Mouse (Mus musculus) left cerebral cortex, postnatal 25 days (tissue): ENCODE results near the gene Csrp3. TPM values are rescaled to one million over a fixed set of nuclear protein-coding genes. Genes with fewer than 3 reads are reported as not detected.

Source experiments
- DNase-seq, 2 experiments: peaks; one replicate each; pipeline ENCODE4 v3.0.0; 2022; ENCODE audit warnings: low spot score in 2 of 2, mixed read lengths in 1 of 2
- intact Hi-C: fragments of 180-260 bp; cut with DNase I; formaldehyde crosslinking; loops from one replicate; pipeline ENCODE4 v1.15.1; 2025
- total RNA-seq, 2 experiments: library from RNA; stranded (reverse); gene quantifications; 2 replicates each; pipeline ENCODE4 v1.2.3; 2021

Csrp3 gene
- total RNA-seq, 2 experiments from 2014 or later: not detected

GRCm38 (mm10) chr7:48870579-48871180, 22.8 kb upstream of the Csrp3 start:
- no peak for DNase-seq
- intact Hi-C loops: loop anchor here (5.0 kb wide), 1 partner anchor 38 kb away; no protein-coding TSS in a partner anchor

- no peak for DNase-seq
- intact Hi-C loops: loop anchor here (5.0 kb wide), 1 partner anchor 38 kb away; no protein-coding TSS in a partner anchor
Observed at GRCm38 (mm10) chr7:48870144-48870543, 22.3 kb upstream of the Csrp3 start.

GRCm38 (mm10) chr7:48867576-48867975, 19.7 kb upstream of the Csrp3 start:
- intact Hi-C loops: no loop called here
- no peak for DNase-seq

GRCm38 (mm10) chr7:48864671-48865458, 17.0 kb upstream of the Csrp3 start:
- no peak for DNase-seq
- intact Hi-C loops: no loop called here

GRCm38 (mm10) chr7:48864199-48864598, 16.4 kb upstream of the Csrp3 start:
- intact Hi-C loops: no loop called here
- DNase-seq: no peak

GRCm38 (mm10) chr7:48861796-48862195, 14.0 kb upstream of the Csrp3 start:
- intact Hi-C loops: no loop called here
- DNase-seq: no peak

GRCm38 (mm10) chr7:48860948-48861347, 13.1 kb upstream of the Csrp3 start:
- intact Hi-C loops: no loop called here

GRCm38 (mm10) chr7:48859362-48859761, 11.5 kb upstream of the Csrp3 start:
- intact Hi-C loops: no loop called here

More at GRCm38 (mm10) chr7:48860948-48861347, 13.1 kb upstream of the Csrp3 start:
- no peak for DNase-seq

GRCm38 (mm10) chr7:48858257-48858656, 10.4 kb upstream of the Csrp3 start:
- intact Hi-C loops: no loop called here
- no peak for DNase-seq

More at GRCm38 (mm10) chr7:48859362-48859761, 11.5 kb upstream of the Csrp3 start:
- DNase-seq: no peak

- intact Hi-C loops: no loop called here
- no peak for DNase-seq
Observed at GRCm38 (mm10) chr7:48855461-48855860, 7.6 kb upstream of the Csrp3 start.

- intact Hi-C loops: no loop called here
- DNase-seq: no peak
Observed at GRCm38 (mm10) chr7:48853496-48853895, 5.7 kb upstream of the Csrp3 start.

- intact Hi-C loops: no loop called here
- no peak for DNase-seq
Observed at GRCm38 (mm10) chr7:48851529-48852104, 3.8 kb upstream of the Csrp3 start.

- intact Hi-C loops: no loop called here
- no peak for DNase-seq
Observed at GRCm38 (mm10) chr7:48846755-48847154, 1.1 kb downstream of the Csrp3 start.

GRCm38 (mm10) chr7:48845213-48845973, 2.4 kb downstream of the Csrp3 start:
- intact Hi-C loops: no loop called here
- no peak for DNase-seq

- intact Hi-C loops: no loop called here
Observed at GRCm38 (mm10) chr7:48843541-48843940, 4.3 kb downstream of the Csrp3 start.

GRCm38 (mm10) chr7:48842353-48842752, 5.5 kb downstream of the Csrp3 start:
- DNase-seq: no peak
- intact Hi-C loops: no loop called here

More at GRCm38 (mm10) chr7:48843541-48843940, 4.3 kb downstream of the Csrp3 start:
- DNase-seq: no peak

- intact Hi-C loops: no loop called here
- DNase-seq: no peak
Observed at GRCm38 (mm10) chr7:48841538-48841937, 6.3 kb downstream of the Csrp3 start.

GRCm38 (mm10) chr7:48840545-48840944, 7.3 kb downstream of the Csrp3 start:
- intact Hi-C loops: no loop called here
- no peak for DNase-seq

- no peak for DNase-seq
- intact Hi-C loops: no loop called here
Observed at GRCm38 (mm10) chr7:48838434-48838833, 9.4 kb downstream of the Csrp3 start.

GRCm38 (mm10) chr7:48836949-48837348, 10.9 kb downstream of the Csrp3 start:
- intact Hi-C loops: no loop called here

More at GRCm38 (mm10) chr7:48836949-48837348, 10.9 kb downstream of the Csrp3 start:
- no peak for DNase-seq
